Mouse (Mus musculus) lung, postnatal 0 days (tissue): ENCODE measurements at regions not wholly inside any gene's neighbourhood (a gene's known extent, or its start where the extent isn't known, plus 50 kb on each side); places are given as distances from the start of the nearest gene placed in this dataset.

Experiments
- ATAC-seq: fragments of 200-750 bp; cut with Nextera tagmentation; 2 replicates; pipeline ENCODE4 v1.8.0; 2017; ENCODE audit warnings: moderate library complexity
- DNase-seq: peaks from one replicate; pipeline ENCODE4 v3.0.0-alpha.2; 2016; ENCODE audit warnings: low spot score
- H3K27ac ChIP-seq: fragments of 300-500 bp; sonication (generic); 2 replicates; pipeline ENCODE4 v1.5.1; 2014; ENCODE audit warnings: antibody characterized with exemption, mild to moderate bottlenecking, low read length, mixed read lengths
- H3K27me3 ChIP-seq: fragments of 300-500 bp; sonication (generic); replicated peaks from 2 replicates; pipeline ENCODE4 v1.6.1; 2014; ENCODE audit warnings: low read length, mixed read lengths; ENCODE audit not compliant: insufficient read depth
- H3K36me3 ChIP-seq: fragments of 300-500 bp; sonication (generic); 2 replicates; pipeline ENCODE4 v1.6.1; 2014; ENCODE audit warnings: low read length, mixed read lengths; ENCODE audit not compliant: insufficient read depth
- H3K4me1 ChIP-seq: fragments of 300-500 bp; sonication (generic); 2 replicates; pipeline ENCODE4 v1.6.1; 2014; ENCODE audit warnings: antibody characterized with exemption, low read depth, low read length, mixed read lengths; ENCODE audit not compliant: insufficient read depth
- H3K4me2 ChIP-seq: fragments of 300-500 bp; sonication (generic); replicated peaks from 2 replicates; pipeline ENCODE4 v1.6.1; 2014; ENCODE audit warnings: low read depth, mild to moderate bottlenecking, low read length, moderate library complexity, mixed read lengths
- H3K4me3 ChIP-seq: fragments of 300-500 bp; sonication (generic); 2 replicates; pipeline ENCODE4 v1.5.1; 2014; ENCODE audit warnings: low read depth, low read length
- H3K9ac ChIP-seq: fragments of 300-500 bp; sonication (generic); replicated peaks from 2 replicates; pipeline ENCODE4 v1.6.1; 2014; ENCODE audit warnings: low read depth, mild to moderate bottlenecking
- H3K9me3 ChIP-seq: fragments of 300-500 bp; sonication (generic); 2 replicates; pipeline ENCODE4 v1.6.1; 2016; ENCODE audit warnings: low read length, mixed read lengths
- CTCF ChIP-seq: IDR thresholded peaks from 2 replicates; pipeline ENCODE4 v1.5.1; 2016; ENCODE audit warnings: antibody characterized with exemption, mild to moderate bottlenecking
- EP300 ChIP-seq: IDR thresholded peaks from 2 replicates; pipeline ENCODE4 v1.6.1; 2016; ENCODE audit warnings: antibody characterized with exemption, mild to moderate bottlenecking, control low read depth
- WGBS: fragments of 180-500 bp; shearing (Covaris S2); extraction: QIAGEN DNeasy Blood & Tissue Kit; methylation state at CpG from one replicate; pipeline ENCODE4 v1.1.7; 2014; 5-methylcytosine and 5-hydroxymethylcytosine counted together

- 64% methylated on average over 8 of the region's 8 CpGs for WGBS
- TF ChIP-seq CTCF (no peak), EP300 (no peak)
- no peaks in the 10 kb centered on the region for H3K27me3 ChIP-seq
- DNase-seq (no peak), ATAC-seq (no peak)
- no peak overlapping the region for H3K9ac ChIP-seq
- H3K27ac ChIP-seq = no peak overlapping the region
- H3K9me3 ChIP-seq = no peaks in the 10 kb centered on the region
- H3K4me2 ChIP-seq = no peak overlapping the region
- no peaks in the 10 kb centered on the region for H3K4me1 ChIP-seq
- no peaks in the 10 kb centered on the region for H3K36me3 ChIP-seq
- no peak overlapping the region for H3K4me3 ChIP-seq
These were observed 85.8 kb upstream of the Pja1 start for GRCm38 (mm10) chrX:99556876-99557354.

DNA sequence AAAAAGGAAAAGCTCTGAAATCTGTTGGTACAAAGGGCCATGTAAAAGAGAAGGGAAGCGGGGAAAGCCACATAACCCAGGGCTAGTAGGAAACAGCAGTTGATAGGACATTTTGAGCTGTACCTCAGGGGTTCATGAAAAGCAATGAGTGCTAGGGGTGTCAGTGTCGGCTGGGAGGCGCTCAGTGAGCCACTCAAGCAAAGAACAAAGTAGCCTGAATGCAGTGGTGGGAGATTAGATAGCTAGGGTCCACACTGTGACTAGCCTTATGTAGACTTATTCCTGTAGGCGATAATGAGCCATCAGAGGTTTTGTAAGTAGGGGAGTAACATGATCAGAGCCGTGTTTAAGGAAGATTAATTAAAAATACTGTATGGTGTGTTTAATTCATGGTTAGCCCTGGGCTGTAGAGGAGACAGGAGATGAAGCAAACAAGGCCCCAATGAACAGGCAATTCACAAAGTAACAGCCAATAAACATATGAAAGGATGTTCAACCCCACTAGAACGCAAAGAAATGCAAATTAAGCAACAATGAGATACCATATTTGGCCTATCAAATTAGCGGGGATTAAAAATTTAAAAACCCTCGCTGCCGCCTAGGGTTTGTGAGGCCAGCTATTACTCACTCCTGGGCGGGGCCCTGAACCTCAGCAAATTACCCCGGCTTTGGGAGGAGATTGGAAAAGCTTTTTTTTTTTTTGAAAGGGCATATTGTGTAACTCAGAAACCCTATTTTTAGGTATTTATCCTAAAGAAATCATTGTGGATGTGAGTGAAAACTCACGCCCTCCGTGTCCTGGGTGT is 85.1 kb upstream of the Pja1 start:
- Histone ChIP-seq H3K9ac (no peak overlapping the region), H3K9me3 (no peaks in the 10 kb centered on the region), H3K36me3 (no peaks in the 10 kb centered on the region), H3K4me2 (no peak overlapping the region), H3K27me3 (no peaks in the 10 kb centered on the region), H3K27ac (no peak overlapping the region), H3K4me1 (no peaks in the 10 kb centered on the region), H3K4me3 (no peak overlapping the region)
- TF ChIP-seq CTCF = no peak
- TF ChIP-seq EP300 = no peak
- ATAC-seq (no peak), DNase-seq (no peak)
- WGBS = 59% methylated on average over 13 of the region's 13 CpGs

DNA sequence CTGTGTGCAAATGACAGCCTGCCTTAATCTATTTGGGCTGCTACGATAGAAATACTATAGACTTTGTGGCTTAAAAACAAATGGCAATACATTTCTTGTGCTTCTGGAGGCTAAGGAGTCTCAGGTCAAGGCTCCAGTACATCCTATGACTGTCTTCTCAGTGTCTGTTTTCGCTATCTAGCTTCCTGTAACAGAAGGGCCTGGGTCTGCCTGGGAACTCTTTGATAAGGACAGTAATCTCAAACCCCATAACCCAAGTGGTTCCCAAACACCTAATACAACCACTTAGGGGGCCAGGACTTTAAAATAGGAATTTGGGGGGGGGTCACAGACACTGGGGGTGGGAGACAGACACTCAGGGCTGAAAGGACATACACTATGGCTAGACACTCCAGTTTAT is 81.7 kb upstream of the Pja1 start:
- H3K9ac ChIP-seq = no peak overlapping the region
- no peak for TF ChIP-seq CTCF
- TF ChIP-seq EP300 = no peak

DNA sequence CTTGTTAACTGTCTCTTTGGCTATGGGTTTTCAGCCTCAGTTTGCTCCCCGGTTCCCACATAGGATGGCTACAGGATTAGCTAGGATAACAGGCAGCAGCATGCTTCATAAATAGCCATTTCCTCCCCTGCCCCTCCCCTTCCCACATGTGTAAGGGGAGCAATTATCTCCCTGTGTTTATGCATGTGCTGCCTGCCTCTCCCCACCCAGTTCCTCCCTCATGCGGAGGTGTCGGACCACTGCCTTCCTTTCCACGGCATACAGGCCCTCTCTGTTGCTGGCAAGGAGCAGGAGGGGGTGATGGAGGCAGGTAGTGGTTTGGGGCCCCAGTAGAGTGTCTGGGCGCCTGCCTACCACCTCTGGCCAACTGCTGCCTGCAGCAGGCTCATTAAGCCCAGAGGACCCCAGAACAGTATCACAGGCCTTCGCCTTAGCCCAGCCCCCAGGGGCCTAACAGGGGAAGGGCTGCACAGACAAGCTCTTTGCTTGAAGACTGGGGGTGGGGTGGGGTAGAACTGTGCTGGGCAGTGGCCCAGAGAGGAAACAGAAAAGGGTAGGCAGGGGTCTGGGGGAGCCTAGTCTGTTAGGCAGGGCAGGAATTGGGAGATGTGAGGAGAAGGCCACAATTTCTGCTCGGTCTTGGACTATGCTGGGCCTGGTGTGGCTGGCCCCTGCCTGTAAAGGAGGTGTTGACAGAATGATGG is 79.1 kb upstream of the Pja1 start:
- H3K4me3 ChIP-seq = no peak overlapping the region
- no peaks in the 10 kb centered on the region for H3K27me3 ChIP-seq
- no peaks in the 10 kb centered on the region for H3K36me3 ChIP-seq
- no peak overlapping the region for H3K4me2 ChIP-seq
- no peak; the same call in 1 of the 2 replicates for ATAC-seq
- no peak overlapping the region for H3K27ac ChIP-seq
- WGBS = 33% methylated on average over 5 of the region's 7 CpGs
- H3K4me1 ChIP-seq = no peaks in the 10 kb centered on the region
- TF ChIP-seq EP300 (no peak), CTCF (no peak)
- no peak overlapping the region for H3K9ac ChIP-seq
- no peak for DNase-seq
- no peaks in the 10 kb centered on the region for H3K9me3 ChIP-seq

More for the DNA sequence above, 81.7 kb upstream of the Pja1 start:
- Histone ChIP-seq H3K4me3 (no peak overlapping the region), H3K4me2 (no peak overlapping the region), H3K9me3 (no peaks in the 10 kb centered on the region), H3K27me3 (no peaks in the 10 kb centered on the region), H3K27ac (no peak overlapping the region), H3K4me1 (no peaks in the 10 kb centered on the region), H3K36me3 (no peaks in the 10 kb centered on the region)
- 80% methylated on average over 2 of the region's 2 CpGs for WGBS
- no peak for ATAC-seq
- no peak for DNase-seq

DNA sequence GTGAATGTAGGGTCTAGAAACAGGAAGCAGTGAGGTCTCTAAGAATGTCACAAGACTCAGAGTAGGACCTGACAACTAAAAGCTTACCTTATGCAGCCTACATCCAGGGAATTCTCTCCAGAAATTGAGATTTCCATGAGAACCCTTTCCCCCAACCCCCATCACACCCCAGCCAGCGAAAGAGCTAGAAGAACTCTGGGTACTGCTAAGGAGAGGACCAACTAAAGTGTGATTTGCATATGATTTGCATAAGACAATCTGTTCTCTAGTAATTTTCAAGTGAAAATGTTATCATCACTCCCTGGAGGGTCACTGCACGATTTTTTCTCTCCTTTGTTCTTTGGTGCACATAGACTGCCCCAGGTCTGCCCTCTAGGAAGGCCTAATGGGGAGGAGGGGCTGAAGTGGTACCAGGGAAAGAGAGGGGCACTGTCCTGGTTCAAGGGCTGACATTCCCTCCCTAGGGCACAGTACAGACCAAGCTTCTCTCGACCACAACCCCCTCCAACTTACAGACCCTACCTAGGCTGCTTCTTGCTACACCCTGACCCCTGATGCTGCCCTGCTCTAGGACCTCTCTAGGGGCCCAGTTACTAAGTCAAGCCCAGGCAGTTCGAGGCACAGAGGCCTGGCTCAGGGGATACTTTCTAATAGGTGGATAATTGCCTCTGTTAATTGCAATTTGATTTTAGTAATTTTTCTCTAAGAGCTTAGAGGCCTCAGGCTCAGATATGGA is 77.4 kb upstream of the Pja1 start:
- H3K4me2 ChIP-seq = no peak overlapping the region
- ATAC-seq = no peak
- H3K4me3 ChIP-seq = no peak overlapping the region
- no peak overlapping the region for H3K9ac ChIP-seq
- H3K27me3 ChIP-seq = no peaks in the 10 kb centered on the region
- DNase-seq = no peak
- no peaks in the 10 kb centered on the region for H3K9me3 ChIP-seq
- no peak overlapping the region for H3K27ac ChIP-seq
- H3K4me1 ChIP-seq = no peaks in the 10 kb centered on the region
- no peak for TF ChIP-seq CTCF
- TF ChIP-seq EP300 = no peak
- 71% methylated on average over 4 of the region's 4 CpGs for WGBS
- no peaks in the 10 kb centered on the region for H3K36me3 ChIP-seq

GRCm38 (mm10) chrX:99544410-99544809 is 73.3 kb upstream of the Pja1 start:
- no peaks in the 10 kb centered on the region for H3K27me3 ChIP-seq
- no peak overlapping the region for H3K9ac ChIP-seq
- H3K4me2 ChIP-seq = no peak overlapping the region
- no peak overlapping the region for H3K4me3 ChIP-seq
- DNase-seq = no peak
- H3K9me3 ChIP-seq = no peaks in the 10 kb centered on the region
- WGBS = 81% methylated on average over 4 of the region's 4 CpGs
- no peak for TF ChIP-seq CTCF
- no peak for TF ChIP-seq EP300
- no peak overlapping the region for H3K27ac ChIP-seq
- no peak for ATAC-seq
- H3K36me3 ChIP-seq = no peaks in the 10 kb centered on the region
- H3K4me1 ChIP-seq = no peaks in the 10 kb centered on the region
